Mouse (Mus musculus): ENCODE data around the gene Drosha.

Drosha gene

DNA sequence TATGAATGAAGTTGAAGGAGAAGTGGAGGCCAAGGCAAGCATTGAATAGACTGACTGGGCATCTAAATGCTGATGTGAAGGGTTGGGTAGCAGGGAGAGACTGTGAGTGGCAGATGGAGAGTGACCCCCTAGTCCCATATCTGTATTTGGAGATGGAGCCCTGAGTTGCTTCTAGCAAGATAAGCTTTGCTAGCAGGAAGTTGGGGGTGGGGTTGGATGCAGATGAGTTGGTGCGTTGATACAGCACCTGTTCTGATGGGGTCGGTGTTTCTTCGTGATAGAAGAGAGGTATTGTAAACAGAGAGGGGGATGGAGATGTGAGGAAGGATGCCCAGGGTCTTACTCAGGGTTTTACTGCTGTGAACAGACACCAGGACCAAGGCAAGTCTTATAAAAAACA lies 5.3 kb downstream of the Drosha start:
- DNase-seq (ENCODE audit: low spot score in 2 of 2), result no peak

DNA sequence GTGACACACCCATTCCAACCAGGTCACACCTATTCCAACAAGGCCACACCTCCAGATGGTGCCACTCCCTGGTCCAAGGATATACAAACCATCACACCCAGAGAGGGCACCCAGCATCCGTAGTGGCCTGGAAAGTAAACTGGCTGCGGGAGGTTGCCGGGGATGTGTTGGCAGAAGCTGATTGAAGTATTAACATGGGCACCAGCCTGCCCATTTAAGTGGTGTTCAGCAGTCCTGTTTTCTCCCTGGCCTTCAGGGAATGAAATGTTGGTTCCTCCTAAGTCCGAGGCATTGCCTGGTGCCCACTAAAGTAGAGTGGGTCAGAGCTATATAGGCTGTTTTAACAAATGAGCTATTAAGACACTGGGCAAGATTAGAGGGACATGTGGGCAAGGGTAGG lies 8.0 kb downstream of the Drosha start:
- no peak for DNase-seq (ENCODE audit: low spot score in 2 of 2)

DNA sequence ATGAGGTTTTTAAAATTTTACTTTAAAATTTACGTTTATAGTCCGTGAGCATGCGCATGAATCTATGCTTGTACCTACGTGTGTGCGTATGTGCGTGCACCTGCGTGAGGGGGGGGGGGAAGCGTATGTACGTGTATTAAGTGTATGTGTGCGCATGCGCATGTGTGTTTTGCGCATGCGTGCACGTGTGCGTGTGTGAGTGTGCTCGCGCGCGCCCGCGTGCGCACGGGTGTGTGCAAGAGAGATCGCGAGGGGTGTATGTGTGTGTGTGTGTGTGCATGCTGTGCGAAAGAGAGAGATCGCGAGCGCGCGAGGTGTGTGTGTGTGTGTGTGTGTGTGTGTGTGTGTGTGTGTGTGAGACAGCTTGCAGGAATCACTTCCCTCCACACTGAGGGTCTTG lies 8.8 kb downstream of the Drosha start:
- no peak for DNase-seq (ENCODE audit: low spot score in 2 of 2)

DNA sequence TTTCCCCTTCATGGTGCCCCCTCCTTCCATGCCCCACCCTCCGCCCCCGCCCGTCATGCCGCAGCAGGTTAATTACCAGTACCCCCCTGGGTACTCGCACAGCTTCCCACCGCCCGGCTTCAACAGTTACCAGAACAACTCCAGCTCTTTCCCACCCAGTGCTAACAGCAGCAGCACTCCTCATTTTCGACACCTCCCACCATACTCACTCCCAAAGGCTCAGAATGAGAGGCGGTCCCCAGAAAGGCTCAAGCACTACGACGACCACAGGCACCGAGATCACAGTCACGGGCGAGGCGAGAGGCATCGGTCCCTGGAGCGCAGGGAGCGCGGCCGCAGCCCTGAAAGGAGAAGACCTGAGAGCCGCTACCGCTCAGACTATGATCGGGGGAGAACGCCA lies 9.6 kb downstream of the Drosha start:
- DNase-seq (ENCODE audit: low spot score in 2 of 2), result no peak

DNA sequence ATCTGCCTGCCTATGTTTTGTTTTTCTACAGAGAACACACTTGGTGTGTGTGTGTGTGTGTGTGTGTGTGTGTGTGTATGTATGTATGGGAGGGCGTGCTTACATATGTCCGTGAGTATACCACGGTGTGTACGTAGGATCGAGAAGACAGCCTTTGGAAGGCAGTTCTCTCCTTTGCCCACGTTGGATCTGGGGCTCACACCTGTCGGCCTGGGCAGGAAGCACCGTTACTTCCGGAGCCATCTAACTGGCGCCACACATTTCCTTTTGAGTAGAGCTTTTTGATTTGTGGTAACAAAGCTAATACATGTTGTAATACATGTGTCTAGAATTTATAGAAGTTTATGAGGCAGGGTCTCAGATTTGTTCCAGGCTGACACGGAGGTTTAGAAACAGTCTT lies 16.1 kb downstream of the Drosha start:
- DNase-seq (ENCODE audit: low spot score in 2 of 2), result no peak

DNA sequence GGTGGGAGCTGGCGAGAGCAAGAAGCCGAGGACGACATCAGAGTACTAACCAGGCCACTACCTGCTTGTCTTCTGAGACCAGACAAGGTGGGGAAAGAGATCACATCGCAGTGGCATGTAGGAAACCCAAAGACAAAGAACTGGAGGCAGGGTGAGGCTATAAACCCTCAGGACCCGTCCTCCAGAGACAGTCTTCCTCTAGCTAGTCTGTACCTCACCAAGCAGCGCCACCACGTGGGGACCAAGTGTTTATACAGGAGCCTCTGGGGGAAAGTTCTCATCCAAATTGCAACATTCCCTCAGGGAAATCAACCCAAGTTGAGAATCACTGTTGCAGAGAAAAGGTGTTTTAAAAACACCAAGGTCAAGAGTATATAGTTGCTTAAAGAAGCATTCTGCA lies 18.2 kb downstream of the Drosha start:
- no peak for DNase-seq (ENCODE audit: low spot score in 2 of 2)

DNA sequence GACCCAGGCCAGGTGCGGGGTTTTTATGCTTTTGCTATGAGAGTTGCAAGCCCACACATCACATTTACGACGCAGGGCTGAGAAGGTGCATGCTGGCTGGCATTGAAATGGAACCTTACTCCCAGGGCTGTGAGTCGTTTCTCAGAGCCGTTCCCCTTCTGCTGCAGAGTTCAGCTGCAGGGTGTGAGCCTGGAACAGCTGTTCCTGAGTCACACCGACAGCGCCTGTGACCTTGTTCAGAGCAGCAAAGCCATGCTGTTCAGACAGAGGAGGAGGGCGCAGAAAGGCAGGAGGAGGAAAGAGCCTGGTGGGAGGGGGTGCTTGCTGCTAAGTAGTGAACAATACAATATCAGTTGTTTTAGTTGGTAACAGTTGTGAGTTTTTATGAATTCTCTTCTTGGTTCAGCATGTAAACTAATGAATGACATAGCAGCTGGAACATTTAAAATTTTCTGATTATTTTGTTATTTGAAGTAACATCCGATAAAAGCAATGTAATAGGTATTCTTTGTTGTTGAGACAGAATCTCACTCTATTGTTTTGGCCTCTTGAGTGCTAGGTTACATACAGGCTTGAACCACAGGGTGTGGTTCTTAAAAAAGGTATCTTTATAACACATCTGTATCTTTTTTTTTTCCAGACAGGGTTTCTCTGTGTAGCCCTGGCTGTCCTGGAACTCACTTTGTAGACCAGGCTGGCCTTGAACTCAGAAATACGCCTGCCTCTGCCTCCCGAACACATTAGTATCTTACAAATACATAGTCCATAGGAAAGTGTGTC lies 23.8 kb downstream of the Drosha start:
- no peak for DNase-seq (ENCODE audit: low spot score in 2 of 2)

DNA sequence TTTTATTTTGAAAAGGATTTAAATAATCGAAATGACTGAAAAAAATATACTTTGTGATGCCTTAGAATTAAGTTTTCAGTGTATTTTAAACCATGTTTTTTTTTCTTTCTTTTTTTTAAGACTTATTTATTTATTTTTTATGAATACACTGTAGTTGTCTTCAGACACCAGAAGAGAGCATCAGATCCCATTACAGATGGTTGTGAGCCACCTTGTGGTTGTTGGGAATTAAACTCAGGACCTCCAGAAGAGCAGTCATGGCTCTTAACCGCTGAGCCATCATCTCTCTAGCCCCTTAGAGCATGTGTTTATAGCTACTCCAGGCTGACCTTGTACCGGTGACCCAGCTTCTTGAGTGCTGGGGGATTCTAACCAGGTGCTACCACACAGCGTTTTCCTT lies 24.8 kb downstream of the Drosha start:
- no peak for DNase-seq (ENCODE audit: low spot score in 2 of 2)

DNA sequence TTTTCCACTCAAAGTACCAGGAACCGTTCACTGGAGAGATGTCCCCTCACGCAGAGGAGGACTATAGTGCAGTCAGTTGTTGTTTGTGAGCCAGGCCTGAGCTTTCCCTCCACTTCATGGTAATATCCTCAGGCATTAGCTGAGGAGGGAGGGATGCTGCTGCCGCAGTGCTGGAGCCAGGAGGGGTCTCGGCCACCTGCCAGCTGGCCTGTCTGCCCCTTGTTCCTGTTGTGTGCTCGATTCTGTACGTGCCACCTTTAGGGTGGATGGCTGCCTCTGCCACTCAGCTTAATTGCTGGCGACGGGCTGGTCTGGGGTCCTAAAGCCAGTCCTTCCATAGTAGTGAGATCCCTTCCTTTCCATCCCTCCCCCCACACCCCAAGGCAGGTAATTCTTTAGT lies 28.9 kb downstream of the Drosha start:
- no peak for DNase-seq (ENCODE audit: low spot score in 2 of 2)

DNA sequence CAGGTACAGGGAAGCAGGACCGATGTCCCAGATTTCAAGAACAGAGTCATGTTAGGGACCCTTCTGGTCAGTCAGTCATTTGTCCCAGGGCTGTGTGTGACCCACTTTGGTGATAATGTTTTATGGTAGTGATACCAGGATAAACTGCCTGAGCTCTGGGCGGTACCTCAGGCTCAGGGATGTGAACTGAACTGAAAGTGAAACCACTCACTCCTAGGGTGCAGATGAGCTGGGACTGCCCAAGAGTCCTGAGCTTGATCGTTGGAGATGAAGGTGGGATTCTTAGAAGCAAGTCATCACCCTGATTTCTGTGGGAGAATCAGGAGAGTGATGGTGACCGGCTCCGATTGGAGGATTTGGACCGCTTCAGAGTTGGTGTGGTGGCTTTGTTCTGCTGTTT lies 32.2 kb downstream of the Drosha start:
- no peak for DNase-seq (ENCODE audit: low spot score in 2 of 2)

DNA sequence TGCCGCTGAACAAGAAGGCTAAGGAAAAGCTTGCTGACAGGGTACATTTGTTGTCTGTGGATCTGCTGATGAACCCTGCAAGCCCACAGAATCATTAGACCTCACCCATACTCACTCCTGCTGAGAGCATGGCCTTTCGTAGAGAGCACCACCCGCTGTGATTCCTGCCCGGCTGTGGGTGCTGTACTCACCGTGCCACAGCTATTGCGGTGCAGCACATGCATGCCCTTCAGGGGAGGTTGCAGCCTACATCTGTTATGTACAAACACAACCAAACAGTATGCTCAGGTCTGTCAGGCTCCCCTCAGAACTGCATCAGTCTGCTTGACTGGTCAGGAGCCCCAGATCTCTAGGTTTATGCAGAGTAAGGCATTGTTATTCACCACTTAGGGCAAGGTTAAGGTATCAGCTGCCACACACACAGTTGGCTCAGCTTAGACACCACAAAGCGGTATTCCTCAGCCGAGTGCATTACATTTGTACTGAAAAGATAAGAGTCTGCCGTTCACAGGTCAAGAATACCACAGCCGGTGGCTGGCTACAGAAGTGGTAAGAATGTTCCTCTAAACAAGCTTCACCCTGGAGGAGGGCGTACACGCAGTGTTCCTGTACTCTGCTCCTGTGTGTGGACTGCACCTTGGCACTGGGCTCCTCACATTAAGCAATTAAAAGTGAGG lies 33.4 kb downstream of the Drosha start:
- peak in 1 of 2 experiments; percentile 14 for DNase-seq (ENCODE audit: low spot score in 2 of 2)

DNA sequence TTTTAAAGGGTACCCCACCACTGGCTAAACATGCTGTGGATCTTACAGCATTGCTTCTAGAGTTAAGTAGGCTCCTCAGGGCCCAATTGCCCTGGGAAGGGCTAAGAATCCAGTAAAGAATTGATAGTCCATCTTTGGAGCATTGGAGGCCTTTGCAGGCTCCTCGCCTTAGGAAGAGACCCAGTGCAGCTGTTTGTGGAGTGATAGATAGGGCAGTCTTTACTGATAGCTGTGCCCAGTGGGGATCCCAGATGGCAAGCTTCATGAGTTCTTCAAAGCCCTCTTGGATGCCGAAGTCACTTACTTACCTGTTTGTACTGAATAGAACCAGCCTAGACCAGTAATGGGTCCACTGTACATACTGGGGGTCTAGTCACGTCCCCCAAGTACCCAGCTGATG lies 34.0 kb downstream of the Drosha start:
- DNase-seq (ENCODE audit: low spot score in 2 of 2), result no peak

DNA sequence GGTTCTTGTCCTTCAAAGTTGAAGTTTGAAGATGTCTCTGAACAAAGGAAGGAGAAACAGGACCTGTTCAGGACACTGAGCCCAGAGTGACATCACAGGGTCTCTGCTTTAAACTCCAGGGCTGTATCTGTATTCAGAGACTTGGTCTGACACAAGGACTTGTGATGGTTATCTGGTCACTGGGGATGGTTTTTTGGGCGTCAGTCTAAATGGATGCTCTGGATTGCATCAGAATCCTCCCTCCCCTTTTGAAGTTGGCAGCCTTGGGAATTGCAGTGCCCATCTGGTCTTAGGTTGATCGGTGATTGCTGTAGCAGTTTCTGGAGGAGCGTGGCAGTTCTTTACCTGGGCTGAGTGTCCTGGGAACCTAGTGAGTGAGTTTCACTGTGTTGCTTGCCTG lies 37.4 kb downstream of the Drosha start:
- DNase-seq (ENCODE audit: low spot score in 2 of 2), result no peak

DNA sequence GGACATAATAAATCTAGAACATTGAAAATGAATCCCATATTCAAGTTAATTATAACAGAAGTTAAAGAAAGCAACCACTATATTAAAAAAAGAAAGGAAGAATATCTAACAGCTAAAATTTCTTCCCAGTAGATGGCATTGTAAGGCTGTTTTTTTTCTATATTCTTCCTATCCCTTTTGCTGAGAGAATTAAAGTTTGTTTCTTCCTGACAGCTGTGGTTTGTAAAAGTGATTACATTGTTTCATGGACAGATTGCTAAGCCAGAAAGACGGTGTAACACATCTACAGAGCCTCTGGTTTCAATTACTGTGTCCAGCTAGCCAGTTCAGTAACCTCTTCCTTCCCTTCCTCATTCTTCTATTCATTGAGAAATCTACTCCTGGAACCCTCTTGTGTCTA lies 39.1 kb downstream of the Drosha start:
- DNase-seq (ENCODE audit: low spot score in 2 of 2), result no peak

DNA sequence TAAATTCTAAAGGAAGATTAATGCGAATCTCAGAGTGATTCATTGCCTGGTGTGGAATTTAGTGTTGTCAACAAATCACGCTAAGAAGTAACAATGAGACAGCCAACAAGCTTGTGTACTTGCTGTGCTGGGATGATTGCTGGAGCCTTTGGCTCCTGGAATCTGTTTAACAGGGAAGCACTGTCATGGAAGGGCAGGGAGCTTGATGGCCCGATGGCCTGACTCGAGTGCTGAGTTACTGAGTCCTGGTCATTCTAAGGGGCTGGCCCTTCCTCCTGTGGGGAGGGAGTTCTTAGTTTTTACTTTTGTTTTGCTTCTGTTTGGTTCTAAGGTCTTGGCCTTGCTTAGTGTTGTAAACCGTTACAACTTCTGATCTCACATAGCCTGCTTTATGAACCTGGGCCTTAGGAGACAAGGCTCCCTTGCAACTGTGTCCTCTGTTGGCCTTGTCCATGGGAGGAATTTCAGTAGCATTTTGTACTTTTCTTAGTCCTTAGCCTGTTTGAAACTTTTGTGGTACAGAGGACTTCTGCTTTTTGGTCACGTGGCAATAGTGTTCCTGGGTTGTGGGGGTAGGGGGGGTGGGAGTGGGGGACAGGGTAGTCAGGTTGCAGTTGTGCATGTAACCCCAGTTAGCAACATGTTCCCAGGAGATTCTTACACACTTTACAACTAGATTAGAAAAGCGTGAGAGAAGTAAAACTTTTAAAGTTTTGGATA lies 41.1 kb downstream of the Drosha start:
- peak; percentile 11 to 15 for DNase-seq (ENCODE audit: low spot score in 2 of 2)

DNA sequence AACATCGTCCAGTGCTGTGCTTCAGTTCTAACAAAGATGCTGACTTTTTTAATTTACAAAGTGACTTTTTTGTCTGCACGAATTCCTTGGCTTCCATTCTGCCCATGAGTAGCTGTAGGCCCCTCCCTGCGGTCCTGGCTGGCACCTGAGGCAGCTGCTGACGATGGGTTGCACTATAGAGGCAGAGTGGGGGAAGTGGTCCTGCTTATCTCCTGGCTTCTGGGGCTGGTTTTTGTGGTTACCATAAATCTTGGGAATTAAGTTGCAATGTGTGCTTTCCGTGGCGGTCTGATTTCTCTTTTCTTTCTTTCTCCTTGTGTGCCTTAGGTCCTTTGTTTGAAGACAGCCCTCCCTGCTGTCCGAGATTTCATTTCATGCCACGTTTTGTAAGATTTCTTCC lies 42.7 kb downstream of the Drosha start:
- no peak for DNase-seq (ENCODE audit: low spot score in 2 of 2)

DNA sequence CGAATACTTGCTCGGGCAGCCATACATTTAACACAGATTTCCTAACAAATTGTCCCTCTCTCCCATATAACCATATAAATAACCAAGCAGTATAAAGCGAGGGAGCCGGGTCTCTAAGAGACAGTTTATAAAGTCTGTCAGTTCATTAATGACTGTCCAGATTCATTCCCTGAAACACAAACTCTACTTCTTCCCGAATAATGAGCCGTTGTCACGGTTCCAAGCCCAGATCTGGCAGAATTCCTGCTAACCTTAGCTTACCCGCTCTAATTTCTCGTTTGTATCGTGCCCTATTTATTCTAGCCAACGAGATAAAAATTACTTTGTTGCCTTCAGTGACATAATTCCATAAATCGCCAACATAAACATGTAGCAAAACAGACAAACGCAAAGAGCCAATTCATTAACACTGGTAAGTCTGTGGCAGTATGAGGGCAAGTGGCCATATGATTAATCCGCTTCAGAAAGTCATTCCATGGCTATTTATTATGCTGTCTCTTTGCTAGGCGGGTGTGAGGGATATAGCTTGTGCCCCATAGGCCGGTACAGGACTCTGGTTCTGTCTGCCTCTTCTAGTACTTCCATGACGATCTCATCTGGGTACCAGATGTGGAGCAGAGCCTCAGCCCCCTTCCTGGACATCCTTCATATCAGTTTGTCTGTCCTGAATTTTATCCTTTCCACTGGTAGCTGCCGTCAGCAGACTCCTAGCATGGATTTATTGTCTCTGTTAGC lies 51.0 kb downstream of the Drosha start:
- DNase-seq (ENCODE audit: low spot score in 2 of 2), result no peak

DNA sequence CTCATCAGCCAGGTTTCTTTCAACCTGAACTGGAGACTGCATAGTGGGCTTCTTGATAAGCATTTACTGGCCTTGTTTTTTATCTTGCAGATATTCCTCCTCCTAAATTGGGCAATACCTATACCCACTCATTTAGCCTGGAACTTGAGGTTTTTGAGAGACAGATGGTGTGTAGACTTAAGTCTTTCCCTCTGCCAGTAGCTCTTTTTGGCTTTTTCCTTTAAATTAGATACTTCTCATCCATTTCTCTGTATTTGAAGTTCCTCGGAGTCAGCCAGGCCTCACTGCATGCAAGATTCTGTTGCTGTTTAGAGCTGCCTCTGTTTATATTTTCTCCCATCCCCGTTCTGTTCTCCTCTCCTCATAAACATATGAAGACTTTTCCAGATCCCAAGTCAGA lies 51.7 kb downstream of the Drosha start:
- DNase-seq (ENCODE audit: low spot score in 2 of 2), result no peak

DNA sequence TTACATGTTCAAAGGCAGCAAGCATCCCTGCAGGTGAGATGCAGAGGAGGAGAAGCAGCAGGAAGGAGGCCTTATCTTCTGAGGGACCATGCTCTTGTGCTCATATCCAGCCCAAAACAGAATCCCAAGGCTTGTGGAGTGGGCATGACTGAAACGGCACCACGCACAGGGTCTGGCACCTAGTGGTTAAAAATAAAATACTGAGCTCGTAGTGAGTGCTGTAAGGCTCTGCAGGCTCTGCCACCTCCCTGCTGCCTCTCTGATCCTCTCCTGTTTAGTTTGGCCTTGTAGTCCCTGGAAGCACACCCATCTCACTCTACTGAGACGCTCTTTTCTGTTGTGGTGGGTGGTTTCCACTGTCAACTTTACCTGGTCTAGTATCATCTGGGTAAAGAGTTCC lies 52.3 kb downstream of the Drosha start:
- no peak for DNase-seq (ENCODE audit: low spot score in 2 of 2)

DNA sequence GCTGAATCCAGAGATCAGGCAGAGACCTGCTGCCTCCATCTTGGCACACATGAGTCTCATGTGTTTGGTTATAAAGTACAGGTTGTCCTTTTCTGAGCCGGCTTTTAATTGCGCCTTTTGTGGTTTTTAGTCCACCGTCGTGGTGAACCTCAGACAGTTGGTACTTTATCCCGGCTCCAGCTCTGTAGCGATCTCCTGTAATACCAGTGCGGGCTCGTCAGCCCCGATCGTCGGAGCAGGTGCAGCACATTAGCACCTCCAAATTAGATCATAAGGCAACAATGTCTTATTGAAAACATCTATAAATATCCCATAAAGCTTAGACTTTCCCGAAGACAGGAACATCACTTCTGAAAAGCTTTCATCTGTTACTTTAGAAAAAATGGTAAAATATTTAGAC lies 53.3 kb downstream of the Drosha start:
- DNase-seq (ENCODE audit: low spot score in 2 of 2), result no peak

DNA sequence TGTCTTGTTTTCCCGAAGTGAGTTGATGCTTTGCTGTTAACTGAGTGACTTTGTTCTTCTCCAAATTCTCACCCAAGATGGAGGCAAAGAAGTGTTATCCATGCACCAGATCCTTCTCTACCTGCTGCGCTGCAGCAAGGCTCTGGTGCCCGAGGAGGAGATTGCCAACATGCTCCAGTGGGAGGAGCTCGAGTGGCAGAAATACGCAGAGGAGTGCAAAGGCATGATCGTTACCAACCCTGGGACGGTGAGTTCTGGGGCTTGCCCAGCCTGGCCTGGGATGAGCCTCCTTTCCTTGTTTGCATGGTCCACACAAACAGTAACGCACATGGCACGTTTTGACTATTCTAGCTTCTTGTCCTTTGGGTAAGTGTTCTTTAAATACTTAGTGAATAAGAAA lies 54.0 kb downstream of the Drosha start:
- DNase-seq (ENCODE audit: low spot score in 2 of 2), result no peak

DNA sequence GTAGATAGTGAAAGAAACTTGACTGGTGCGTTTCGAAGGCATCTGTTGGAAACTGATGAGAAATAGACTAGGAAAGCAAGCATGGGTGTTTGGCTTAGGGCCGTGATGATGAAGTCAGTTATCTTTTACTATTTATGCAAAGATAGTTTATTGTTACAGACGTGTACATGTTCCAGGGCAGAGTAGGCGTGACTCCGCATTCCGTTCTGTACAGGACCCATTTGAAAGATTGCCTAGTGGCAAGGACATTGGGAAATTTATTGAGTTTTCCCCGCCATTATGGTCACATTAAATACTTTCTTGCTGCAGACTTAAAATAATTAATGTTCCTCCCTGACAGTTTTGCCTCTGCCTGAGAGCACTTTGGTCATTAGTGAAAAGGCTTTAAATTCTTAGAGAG lies 55.3 kb downstream of the Drosha start:
- no peak for DNase-seq (ENCODE audit: low spot score in 2 of 2)
